Mouse (Mus musculus): ENCODE measurements around the gene Ldhb.
"Not testable (repeated sequence)": the region's sequence is repeated elsewhere in the genome, so short reads cannot be mapped to it uniquely, and the experiment has no call there.

The Ldhb gene

DNA sequence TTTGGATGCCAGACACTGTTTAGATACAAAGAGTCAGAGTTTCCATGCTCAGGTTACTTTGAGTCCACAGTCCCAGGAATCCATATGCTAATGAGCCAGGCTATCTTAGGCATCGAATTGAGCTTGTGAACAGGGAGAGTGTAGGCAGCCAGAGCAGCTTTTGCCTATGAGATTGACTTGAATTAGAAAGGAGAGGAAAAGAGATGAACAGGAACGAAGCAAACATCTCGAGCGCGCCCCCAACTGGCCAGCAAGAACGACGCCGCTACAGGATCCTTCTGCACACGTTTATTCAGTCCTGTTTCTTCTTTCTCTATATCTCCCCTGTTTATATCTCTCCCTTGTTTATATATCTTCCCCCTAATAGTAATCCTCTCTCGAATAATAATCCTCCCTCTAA lies 7.2 kb upstream of the Ldhb start:
- DNase-seq (ENCODE audit: extremely low read depth, low read depth), result no peak

DNA sequence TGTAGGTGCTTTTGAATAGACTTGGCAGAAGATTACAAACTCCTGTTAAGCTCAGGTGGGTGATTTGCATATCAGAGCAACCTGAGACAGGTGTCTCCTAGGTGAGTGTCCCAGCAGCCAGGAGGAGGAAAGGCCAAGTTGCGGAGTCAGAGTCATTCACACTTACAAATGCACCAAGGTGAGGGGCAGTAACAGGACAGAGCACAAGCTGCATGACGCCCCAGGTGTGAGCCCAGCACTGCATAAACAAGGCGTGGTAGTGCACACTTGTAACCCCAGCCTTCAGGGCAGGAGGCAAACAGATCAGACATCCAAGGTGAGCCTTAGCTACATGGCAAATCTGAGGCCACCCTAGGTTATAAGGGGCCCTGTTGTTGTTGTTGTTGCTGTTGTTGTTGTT lies 5.1 kb upstream of the Ldhb start:
- DNase-seq (ENCODE audit: extremely low read depth, low read depth), result no peak

GRCm38 (mm10) chr6:142511516-142512135 lies 3.9 kb upstream of the Ldhb start:
- DNase-seq (ENCODE audit: extremely low read depth, low read depth), result no peak

- DNase-seq (ENCODE audit: extremely low read depth, low read depth), result no peak
These were observed 906 bp upstream of the Ldhb start for GRCm38 (mm10) chr6:142508663-142509062.

- no peak for DNase-seq (ENCODE audit: extremely low read depth, low read depth)
These were observed 548 bp downstream of the Ldhb start for GRCm38 (mm10) chr6:142507033-142507784.

DNA sequence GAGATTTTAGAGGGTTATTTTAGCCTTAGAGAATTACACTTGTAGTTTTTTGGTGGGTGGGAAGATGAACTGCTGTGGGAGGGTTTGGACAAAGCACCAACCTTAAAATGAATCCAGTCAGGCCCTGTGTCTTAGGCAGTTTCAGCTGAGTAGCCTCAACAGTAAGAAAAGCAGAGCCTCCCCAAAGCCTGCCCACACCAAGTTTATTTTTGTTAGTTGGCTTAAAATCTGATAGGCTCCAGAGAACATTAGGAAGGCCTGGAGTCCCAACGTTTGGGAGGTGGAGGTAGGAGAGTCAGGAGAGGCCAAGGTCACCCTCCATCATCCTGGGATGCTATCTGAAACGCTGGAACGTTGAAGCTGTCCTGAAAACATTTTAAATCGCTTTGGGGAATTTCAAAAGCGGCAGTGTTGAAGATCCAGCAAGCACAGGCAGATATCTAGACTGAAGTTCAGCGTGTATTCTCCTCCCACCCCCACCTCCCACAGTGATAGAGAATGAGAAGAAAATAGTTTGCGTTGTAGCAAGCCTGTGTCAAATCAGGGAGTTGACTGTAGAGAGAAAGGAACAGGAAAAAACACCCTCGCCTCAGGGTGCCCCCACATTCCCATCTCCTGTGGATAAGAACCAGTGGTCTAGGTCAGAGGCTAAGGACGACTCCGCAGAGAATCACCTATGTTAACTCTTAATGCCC lies 1.3 kb downstream of the Ldhb start:
- no peak for DNase-seq (ENCODE audit: extremely low read depth, low read depth)

DNA sequence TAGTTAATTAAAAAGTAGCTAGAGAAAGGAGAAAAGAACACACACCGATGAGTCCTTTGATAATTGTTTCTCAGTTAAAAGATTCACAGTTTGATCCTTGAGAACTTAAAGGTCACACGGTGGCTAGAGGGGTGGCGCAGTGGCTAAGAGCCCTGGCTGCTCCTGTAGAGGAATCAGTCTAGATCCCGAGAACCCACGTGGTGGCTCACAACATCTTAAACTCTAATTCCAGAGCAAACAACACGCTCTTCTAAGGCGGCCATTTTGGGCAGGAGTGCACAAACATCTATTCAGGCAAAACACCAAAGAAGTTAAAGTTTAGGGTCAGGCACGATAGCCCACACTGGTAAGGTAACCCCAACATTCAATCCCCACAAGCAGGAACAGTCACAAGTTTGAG lies 4.2 kb downstream of the Ldhb start:
- DNase-seq (ENCODE audit: extremely low read depth, low read depth), result no peak

DNA sequence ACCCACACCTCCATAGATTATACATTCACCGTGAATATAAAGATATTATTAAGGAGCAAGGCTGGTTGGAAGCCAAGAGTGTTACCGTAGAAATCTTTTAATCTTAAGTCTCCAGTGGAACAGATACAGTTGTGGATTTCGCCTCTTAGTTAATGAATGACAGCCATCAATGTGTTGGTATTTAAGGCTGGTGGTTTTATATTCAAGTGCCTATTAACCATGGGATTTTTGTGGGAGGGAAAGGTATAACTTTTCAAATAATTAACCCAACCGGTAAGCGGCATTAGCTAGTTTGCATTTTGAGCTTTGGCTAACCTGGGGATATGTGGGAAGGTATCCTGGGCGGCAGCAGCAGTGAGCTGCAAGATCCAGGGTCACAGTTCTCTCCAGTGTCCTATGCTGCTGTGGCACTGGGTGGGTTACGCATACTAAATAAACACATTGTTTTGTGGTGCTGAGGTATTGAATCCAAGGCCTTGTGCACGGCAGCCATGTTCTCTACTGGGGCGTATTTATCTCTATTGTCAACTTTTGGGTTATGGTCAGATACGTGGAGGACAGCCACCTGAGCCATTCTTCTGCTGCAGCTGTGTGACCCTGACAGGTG lies 5.1 kb downstream of the Ldhb start:
- no peak for DNase-seq (ENCODE audit: extremely low read depth, low read depth)

DNA sequence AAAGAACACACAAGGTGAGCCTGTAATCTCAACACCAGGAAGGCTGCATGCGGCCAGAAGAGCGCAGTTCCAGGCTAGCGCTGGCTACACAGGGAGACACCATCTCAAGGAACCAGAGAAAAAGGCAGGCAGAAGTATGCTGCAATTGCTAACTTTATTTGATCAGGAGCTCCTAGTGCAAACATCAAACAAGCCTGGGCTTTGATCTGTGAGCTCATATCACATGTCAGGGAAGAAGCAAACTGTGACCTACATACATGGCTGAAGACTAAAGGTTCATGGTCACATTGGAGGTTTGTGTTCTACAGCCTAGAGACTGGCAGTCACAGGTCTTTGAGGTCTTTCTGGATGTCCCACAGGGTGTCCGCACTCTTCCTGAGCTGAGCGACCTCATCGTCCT lies 17.6 kb downstream of the Ldhb start:
- DNase-seq (ENCODE audit: extremely low read depth, low read depth), result not testable (repeated sequence)

- DNase-seq (ENCODE audit: extremely low read depth, low read depth), result no peak
These were observed 20.1 kb downstream of the Ldhb start for GRCm38 (mm10) chr6:142487638-142488037.

- no peak for DNase-seq (ENCODE audit: extremely low read depth, low read depth)
These were observed 22.2 kb downstream of the Ldhb start for GRCm38 (mm10) chr6:142485478-142486123.

- DNase-seq (ENCODE audit: extremely low read depth, low read depth), result no peak
These were observed 30.5 kb downstream of the Ldhb start for GRCm38 (mm10) chr6:142477239-142477638.

DNA sequence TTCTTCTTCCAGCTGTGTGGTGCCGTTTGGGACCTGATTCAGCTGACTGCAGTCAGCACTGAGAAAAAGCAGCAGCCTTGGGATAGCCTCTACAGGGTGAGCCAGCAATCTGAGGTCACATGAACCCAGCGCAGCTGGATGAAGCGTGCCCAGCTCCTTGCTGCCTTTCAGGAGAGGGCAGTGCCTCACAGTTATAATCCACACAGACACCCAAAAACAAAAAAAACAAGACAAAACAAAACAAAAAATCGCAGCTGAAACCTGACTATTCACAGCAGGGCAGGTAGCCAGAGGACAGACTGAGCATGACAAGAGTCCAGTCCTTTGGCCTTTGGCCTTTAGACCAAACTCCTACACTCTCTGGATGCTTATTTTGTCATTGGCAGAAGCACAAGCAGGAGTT lies 35.0 kb downstream of the Ldhb start, which contains the start of gene Gys2:
Gys2 (minus strand) TSS at position 309 of the 403 bp plus-strand sequence.
- DNase-seq (ENCODE audit: extremely low read depth, low read depth), result no peak

GRCm38 (mm10) chr6:142471141-142471540 lies 36.6 kb downstream of the Ldhb start:
- no peak for DNase-seq (ENCODE audit: extremely low read depth, low read depth)

DNA sequence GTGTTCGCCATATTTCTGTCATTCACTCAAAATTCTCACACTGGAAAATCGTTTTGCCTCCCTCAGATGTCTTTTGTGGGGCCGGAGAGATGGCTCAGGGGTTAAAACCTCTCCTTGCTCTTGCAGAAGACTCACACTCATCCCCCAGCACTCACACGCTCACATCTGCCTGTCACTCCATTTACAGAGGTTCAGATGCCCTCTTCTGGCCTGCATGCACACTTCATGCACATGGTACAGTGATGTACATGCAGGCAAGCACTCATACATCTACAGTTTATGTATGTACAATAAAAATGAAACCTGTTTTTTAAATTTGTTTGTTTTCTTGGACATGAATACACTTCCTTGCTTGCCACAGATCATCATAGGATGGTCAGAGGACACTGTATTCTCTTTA lies 38.2 kb downstream of the Ldhb start:
- no peak for DNase-seq (ENCODE audit: extremely low read depth, low read depth)

GRCm38 (mm10) chr6:142462194-142462593 lies 45.6 kb downstream of the Ldhb start:
- DNase-seq (ENCODE audit: extremely low read depth, low read depth), result no peak

- no peak for DNase-seq (ENCODE audit: extremely low read depth, low read depth)
These were observed 48.6 kb downstream of the Ldhb start for GRCm38 (mm10) chr6:142459017-142459678.

- no peak for DNase-seq (ENCODE audit: extremely low read depth, low read depth)
These were observed 49.7 kb downstream of the Ldhb start for GRCm38 (mm10) chr6:142458010-142458409.

DNA sequence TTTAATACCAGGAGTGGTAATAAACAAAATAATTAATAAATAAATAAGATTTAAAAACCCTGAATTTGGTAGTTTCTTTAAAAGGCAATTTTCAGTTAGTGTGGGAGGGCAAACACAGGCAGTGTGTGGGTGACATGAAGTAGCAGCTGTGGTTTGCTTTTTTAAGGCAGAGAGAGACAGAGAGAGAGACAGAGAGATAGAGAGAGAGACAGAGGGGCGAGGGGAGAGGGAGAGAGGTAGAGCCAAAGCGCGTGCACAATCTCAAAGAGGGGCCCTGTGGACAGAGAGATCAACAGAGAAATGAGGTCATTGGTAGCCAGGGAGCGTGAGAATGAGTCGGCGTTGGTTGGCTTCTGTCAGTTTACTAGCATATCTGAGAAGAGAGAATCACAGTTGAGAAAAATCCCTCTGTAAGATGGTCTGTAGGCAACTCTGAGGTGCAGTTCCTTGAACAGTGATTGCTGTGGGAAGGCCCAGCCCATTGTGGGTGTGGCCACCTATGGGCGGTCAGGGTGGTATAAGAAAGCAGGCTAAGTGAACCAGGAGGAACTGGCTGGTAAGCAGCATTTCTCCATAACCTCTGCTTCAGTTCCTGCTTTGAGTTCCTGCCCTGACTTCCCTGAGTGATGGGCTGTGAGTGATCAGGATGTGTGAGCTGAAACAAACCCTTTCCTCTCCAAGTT lies 52.3 kb downstream of the Ldhb start:
- no peak for DNase-seq (ENCODE audit: extremely low read depth, low read depth)

DNA sequence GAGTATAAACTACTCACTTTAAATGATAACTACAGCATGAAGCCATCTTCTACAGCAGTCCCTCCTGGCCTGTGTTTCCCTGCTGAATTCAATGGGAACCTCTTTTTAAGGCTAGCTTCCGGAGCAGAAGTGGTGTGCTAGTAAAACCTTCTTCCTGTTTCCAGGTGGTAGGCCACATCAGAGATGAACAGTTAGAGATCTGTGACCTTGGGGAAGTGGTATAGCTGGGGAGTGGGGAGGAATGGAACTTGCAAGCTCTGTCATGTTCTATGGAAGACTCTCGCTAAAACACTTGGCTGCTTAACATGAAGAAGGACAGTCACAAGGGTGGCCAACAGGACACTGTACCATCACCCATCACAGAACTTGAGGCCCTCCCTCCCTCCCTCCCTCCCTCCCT lies 54.4 kb downstream of the Ldhb start:
- no peak for DNase-seq (ENCODE audit: extremely low read depth, low read depth)
